Mouse (Mus musculus): ENCODE measurements at regions not wholly inside any gene's neighbourhood (a gene's known extent, or its start where the extent isn't known, plus 50 kb on each side); places are given as distances from the start of the nearest gene placed in this dataset.

- Histone ChIP-seq H3K27ac (no peak overlapping the region), H3K36me3 (no peaks in the 10 kb centered on the region), H3K4me2 (no peak overlapping the region), H3K4me1 (replicated peaks) (0 out of 2 replicates have a peak, but pooled peaks cover 6% of the 10 kb centered on the region), H3K4me3 (replicated peaks) (no peak overlapping the region), H3K9me3 (no peaks in the 10 kb centered on the region), H3K9ac (replicated peaks) (no peak overlapping the region), H3K27me3 (no peaks in the 10 kb centered on the region)
- WGBS, result 93% methylated on average over 1 of the region's 1 CpGs
- ATAC-seq (ENCODE audit: insufficient number of reproducible peaks, insufficient read depth, low FRiP score, low TSS enrichment, low read depth), result no peak
These were observed 258.9 kb upstream of the Veph1 start for GRCm38 (mm10) chr3:66555538-66555937.

GRCm38 (mm10) chr3:66550920-66551319, 254.3 kb upstream of the Veph1 start:
- H3K27ac ChIP-seq, result no peak overlapping the region
- no peaks in the 10 kb centered on the region for H3K9me3 ChIP-seq
- no peak for ATAC-seq (ENCODE audit: insufficient number of reproducible peaks, insufficient read depth, low FRiP score, low TSS enrichment, low read depth)

DNA sequence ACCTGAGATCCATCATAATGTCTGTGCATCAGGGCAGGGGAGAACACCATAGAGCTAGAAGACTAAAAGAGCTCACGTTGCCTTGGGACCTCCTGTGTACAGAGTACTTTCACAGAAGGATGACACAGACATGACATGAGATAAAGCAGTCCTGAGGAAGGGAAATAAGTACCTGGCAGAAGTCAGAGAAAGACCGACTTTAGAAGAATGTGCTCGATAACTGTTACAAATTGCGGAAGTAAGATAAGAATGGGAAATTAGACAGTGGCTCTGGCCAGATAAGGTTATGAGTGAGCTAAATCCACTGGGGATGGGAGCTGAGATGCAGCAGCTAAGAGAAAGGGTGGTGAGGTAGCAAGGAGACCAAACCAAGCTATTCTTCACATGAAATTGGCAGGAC, 249.9 kb upstream of the Veph1 start:
- Histone ChIP-seq H3K9ac (replicated peaks) (no peak overlapping the region), H3K4me2 (no peak overlapping the region), H3K27me3 (no peaks in the 10 kb centered on the region), H3K4me3 (replicated peaks) (no peak overlapping the region), H3K9me3 (peaks cover 5% of the 10 kb centered on the region; the same call in 1 of the 2 replicates), H3K4me1 (replicated peaks) (peaks cover 13% of the 10 kb centered on the region; the same call in 1 of the 2 replicates), H3K36me3 (no peaks in the 10 kb centered on the region), H3K27ac (no peak overlapping the region)
- ATAC-seq (ENCODE audit: insufficient number of reproducible peaks, insufficient read depth, low FRiP score, low TSS enrichment, low read depth), result no peak
- whole genome bisulfite sequencing, result 89% methylated on average over 4 of the region's 4 CpGs

More at GRCm38 (mm10) chr3:66550920-66551319, 254.3 kb upstream of the Veph1 start:
- no peak overlapping the region for H3K4me3 ChIP-seq (replicated peaks)
- H3K4me1 ChIP-seq (replicated peaks), result no peaks in the 10 kb centered on the region
- H3K9ac ChIP-seq (replicated peaks), result no peak overlapping the region
- no peaks in the 10 kb centered on the region for H3K27me3 ChIP-seq
- H3K36me3 ChIP-seq, result no peaks in the 10 kb centered on the region
- H3K4me2 ChIP-seq, result no peak overlapping the region

- no peak for ATAC-seq (ENCODE audit: insufficient number of reproducible peaks, insufficient read depth, low FRiP score, low TSS enrichment, low read depth)
- peaks cover 5% of the 10 kb centered on the region; the same call in 1 of the 2 replicates for H3K9me3 ChIP-seq
- no peak overlapping the region for H3K4me3 ChIP-seq (replicated peaks)
- H3K27me3 ChIP-seq, result no peaks in the 10 kb centered on the region
- H3K36me3 ChIP-seq, result no peaks in the 10 kb centered on the region
- peaks cover 13% of the 10 kb centered on the region; the same call in 1 of the 2 replicates for H3K4me1 ChIP-seq (replicated peaks)
- 76% methylated on average over 5 of the region's 5 CpGs for WGBS
- H3K4me2 ChIP-seq, result no peak overlapping the region
- no peak overlapping the region for H3K27ac ChIP-seq
- H3K9ac ChIP-seq (replicated peaks), result no peak overlapping the region
These were observed 247.7 kb upstream of the Veph1 start for GRCm38 (mm10) chr3:66544139-66544933.

DNA sequence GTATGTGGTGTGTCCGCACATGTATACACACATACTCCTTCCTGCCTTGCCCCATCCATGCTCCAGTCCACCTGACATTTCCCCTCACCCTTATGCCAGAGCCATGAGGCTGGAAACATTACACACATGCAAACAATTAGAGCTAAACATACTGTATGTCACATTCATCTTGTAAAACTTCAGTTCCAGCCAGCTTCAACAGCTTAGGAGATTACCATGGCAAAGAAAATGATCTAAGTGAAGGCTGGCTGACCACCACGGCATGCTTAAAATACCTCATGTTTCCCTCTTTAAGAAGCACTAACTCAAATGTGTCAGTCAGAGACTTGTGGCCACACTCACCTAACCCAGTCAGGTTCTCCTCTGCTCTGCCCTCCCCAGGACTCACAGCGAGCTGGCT, 246.2 kb upstream of the Veph1 start:
- no peak overlapping the region for H3K27ac ChIP-seq
- no peaks in the 10 kb centered on the region for H3K36me3 ChIP-seq
- no peak overlapping the region for H3K4me2 ChIP-seq
- no peak overlapping the region for H3K9ac ChIP-seq (replicated peaks)
- H3K27me3 ChIP-seq, result 0 out of 2 replicates have a peak, but pooled peaks cover 6% of the 10 kb centered on the region
- H3K4me3 ChIP-seq (replicated peaks), result no peak overlapping the region
- WGBS, result 61% methylated on average over 3 of the region's 3 CpGs
- peaks cover 13% of the 10 kb centered on the region; the same call in 1 of the 2 replicates for H3K4me1 ChIP-seq (replicated peaks)
- no peak for ATAC-seq (ENCODE audit: insufficient number of reproducible peaks, insufficient read depth, low FRiP score, low TSS enrichment, low read depth)
- peaks cover 5% of the 10 kb centered on the region; the same call in 1 of the 2 replicates for H3K9me3 ChIP-seq

DNA sequence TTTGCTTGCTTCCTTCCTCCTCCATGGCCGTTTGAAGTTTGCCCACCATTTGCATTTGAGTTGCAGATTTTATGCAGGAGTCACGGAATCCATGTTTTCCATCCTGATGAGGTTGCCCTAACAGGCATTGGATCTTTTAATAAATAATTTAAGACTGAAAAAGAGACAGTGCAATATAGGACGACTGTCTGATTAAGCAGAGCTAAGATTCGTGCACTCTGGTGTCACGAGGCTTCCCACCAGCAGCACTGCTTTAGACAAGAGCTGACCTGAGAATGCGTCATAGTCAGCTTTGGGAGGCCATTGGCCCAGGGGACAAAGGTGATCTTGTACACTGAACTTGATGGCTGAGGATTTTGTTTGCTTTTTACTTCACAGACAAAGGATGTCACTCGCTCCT, 241.3 kb upstream of the Veph1 start:
- no peak for ATAC-seq (ENCODE audit: insufficient number of reproducible peaks, insufficient read depth, low FRiP score, low TSS enrichment, low read depth)
- Histone ChIP-seq H3K27ac (no peak overlapping the region), H3K4me3 (replicated peaks) (no peak overlapping the region)

GRCm38 (mm10) chr3:66537106-66537893, 240.7 kb upstream of the Veph1 start:
- no peak for ATAC-seq (ENCODE audit: insufficient number of reproducible peaks, insufficient read depth, low FRiP score, low TSS enrichment, low read depth)
- Histone ChIP-seq H3K9me3 (peaks cover 5% of the 10 kb centered on the region; the same call in 1 of the 2 replicates), H3K4me3 (replicated peaks) (no peak overlapping the region), H3K36me3 (no peaks in the 10 kb centered on the region), H3K9ac (replicated peaks) (no peak overlapping the region), H3K4me2 (peak overlapping the region; percentile 47; the same call in 1 of the 2 replicates), H3K27me3 (0 out of 2 replicates have a peak, but pooled peaks cover 6% of the 10 kb centered on the region), H3K27ac (no peak overlapping the region), H3K4me1 (replicated peaks) (peaks cover 23% of the 10 kb centered on the region)
- WGBS, result 23% methylated on average over 3 of the region's 3 CpGs

More for the DNA sequence above, 241.3 kb upstream of the Veph1 start:
- 73% methylated on average over 7 of the region's 7 CpGs for WGBS
- Histone ChIP-seq H3K4me1 (replicated peaks) (peaks cover 27% of the 10 kb centered on the region), H3K4me2 (no peak overlapping the region), H3K9me3 (peaks cover 5% of the 10 kb centered on the region; the same call in 1 of the 2 replicates), H3K27me3 (0 out of 2 replicates have a peak, but pooled peaks cover 6% of the 10 kb centered on the region), H3K36me3 (no peaks in the 10 kb centered on the region), H3K9ac (replicated peaks) (no peak overlapping the region)

GRCm38 (mm10) chr3:66536673-66537072, 240.0 kb upstream of the Veph1 start:
- peak overlapping the region; percentile 45; the same call in 1 of the 2 replicates for H3K27ac ChIP-seq
- peak overlapping the region; percentile 47 for H3K4me2 ChIP-seq
- no peak overlapping the region for H3K9ac ChIP-seq (replicated peaks)
- WGBS, result 34% methylated on average over 11 of the region's 11 CpGs
- 0 out of 2 replicates have a peak, but pooled peaks cover 6% of the 10 kb centered on the region for H3K27me3 ChIP-seq
- H3K4me3 ChIP-seq (replicated peaks), result 0 out of 2 replicates have a peak overlapping the region, but pooled peaks have one; percentile 4
- no peaks in the 10 kb centered on the region for H3K36me3 ChIP-seq
- ATAC-seq (ENCODE audit: insufficient number of reproducible peaks, insufficient read depth, low FRiP score, low TSS enrichment, low read depth), result no peak
- peaks cover 23% of the 10 kb centered on the region for H3K4me1 ChIP-seq (replicated peaks)
- peaks cover under 1% of the 10 kb centered on the region; the same call in 1 of the 2 replicates for H3K9me3 ChIP-seq

- peak overlapping the region; percentile 47 for H3K4me2 ChIP-seq
- no peak for ATAC-seq (ENCODE audit: insufficient number of reproducible peaks, insufficient read depth, low FRiP score, low TSS enrichment, low read depth)
- H3K9ac ChIP-seq (replicated peaks), result no peak overlapping the region
- H3K27me3 ChIP-seq, result 0 out of 2 replicates have a peak, but pooled peaks cover 6% of the 10 kb centered on the region
- no peaks in the 10 kb centered on the region for H3K36me3 ChIP-seq
- H3K4me1 ChIP-seq (replicated peaks), result peaks cover 23% of the 10 kb centered on the region
- H3K4me3 ChIP-seq (replicated peaks), result no peak overlapping the region
- H3K27ac ChIP-seq, result peak overlapping the region; percentile 45
- no peaks in the 10 kb centered on the region for H3K9me3 ChIP-seq
- WGBS, result 13% methylated on average over 8 of the region's 8 CpGs
These were observed 239.3 kb upstream of the Veph1 start for GRCm38 (mm10) chr3:66535786-66536529.

DNA sequence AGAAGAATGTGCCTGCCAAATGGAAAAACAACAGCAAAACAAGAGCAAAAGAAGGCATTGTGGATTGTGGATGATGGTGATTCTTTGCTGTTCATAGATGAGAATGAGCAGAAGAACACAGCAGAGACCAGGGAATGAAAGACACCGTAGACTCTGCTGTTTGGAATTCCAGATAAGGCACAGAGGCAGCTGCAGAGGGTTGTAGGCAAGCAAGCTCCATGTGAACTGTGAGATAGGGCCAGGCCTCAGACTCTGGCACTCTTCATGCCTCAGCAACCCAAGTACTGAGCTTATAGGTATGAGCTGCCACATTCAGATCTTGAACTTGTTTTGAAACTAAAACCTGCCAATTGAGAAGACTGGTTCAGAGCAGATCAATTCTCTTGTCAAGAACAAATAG, 223.3 kb upstream of the Veph1 start:
- Histone ChIP-seq H3K9ac (replicated peaks) (no peak overlapping the region), H3K4me3 (replicated peaks) (no peak overlapping the region), H3K36me3 (no peaks in the 10 kb centered on the region), H3K4me2 (no peak overlapping the region), H3K9me3 (peaks cover 5% of the 10 kb centered on the region; the same call in 1 of the 2 replicates), H3K27ac (no peak overlapping the region), H3K27me3 (no peaks in the 10 kb centered on the region), H3K4me1 (replicated peaks) (no peaks in the 10 kb centered on the region)
- no peak for ATAC-seq (ENCODE audit: insufficient number of reproducible peaks, insufficient read depth, low FRiP score, low TSS enrichment, low read depth)
- 86% methylated on average over 1 of the region's 1 CpGs for WGBS

Data from limb, embryonic 12.5 days (tissue).